Mouse (Mus musculus): Measurements from ENCODE around the gene Cfap299. TPM values are rescaled to one million over a fixed set of nuclear protein-coding genes. Genes with fewer than 3 reads are reported as not detected.

Gene Cfap299
- total RNA-seq, 2 experiments from 2014 or later = 0.70 to 1.5 TPM

DNA sequence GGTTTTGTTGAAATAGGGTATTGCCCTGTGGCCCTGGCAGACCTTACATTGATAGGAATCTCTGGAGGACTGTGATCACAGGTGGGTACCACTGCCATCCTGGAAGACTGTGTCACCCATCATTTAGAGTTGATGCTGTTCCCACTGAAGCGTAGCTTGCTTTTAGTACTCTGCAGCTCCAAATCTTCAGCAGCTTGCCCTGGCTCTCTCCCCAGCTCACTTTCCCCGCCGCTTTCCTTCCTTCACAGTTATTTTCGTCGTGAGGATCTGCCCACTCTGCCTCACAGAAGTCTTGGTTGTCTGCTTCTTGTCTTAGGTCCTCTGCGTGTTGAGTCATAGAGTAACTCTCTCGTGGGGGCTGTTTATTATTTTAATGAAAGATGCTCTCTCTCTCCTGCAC lies 40.3 kb downstream of the Cfap299 start:
- DNase-seq = no peak
- intact Hi-C loops (cut with DNase I) = no loop called here

DNA sequence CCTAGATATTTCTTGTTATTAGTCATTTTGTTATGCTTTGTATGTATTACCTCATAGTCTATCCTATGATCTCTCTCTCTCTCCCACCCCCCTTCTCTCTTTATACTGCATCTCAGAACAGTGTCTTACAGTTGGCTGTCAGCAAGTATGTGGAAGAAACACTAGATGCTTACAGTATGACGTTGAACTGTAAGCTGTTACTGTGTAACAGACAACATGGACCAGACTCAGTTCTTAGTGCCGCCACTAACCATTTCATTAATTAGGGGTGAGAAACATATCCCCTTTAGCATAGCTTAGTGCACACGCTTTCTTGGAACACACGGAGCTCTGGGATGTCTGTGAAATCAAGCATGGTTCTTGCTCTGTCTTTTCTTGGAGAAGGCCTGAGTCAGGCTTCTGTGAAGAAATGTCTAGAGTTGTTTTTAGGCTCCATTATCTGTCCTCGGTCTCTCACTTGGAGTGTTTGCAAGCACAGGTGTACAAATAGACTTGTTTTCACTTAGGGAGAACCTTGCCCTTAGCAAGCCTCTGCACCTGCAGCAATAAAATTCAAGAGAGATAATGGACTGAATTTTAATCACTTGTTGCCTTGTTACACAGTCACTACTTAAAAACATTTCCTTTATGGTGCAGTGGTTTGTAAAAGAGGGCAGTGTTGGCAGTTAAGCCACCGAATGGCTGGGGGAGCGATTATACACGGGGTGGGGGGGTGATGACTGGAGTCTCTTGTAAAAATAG lies 47.1 kb downstream of the Cfap299 start:
- DNase-seq = no peak
- intact Hi-C loops (cut with DNase I) = no loop called here

DNA sequence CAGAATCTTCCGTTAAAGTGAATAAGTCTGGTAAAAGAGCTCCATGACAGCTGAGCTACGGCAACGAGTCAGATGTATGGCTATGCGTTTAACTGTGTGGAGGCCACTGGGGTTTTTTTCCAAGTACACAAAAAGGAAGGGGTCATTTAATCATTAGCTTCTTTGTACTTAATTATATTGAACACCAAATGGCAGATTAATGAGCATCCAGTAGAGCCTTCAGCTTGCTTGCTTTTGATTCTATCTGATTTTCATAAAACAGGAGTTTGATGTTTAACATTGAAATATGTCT lies 47.6 kb downstream of the Cfap299 start:
- DNase-seq = no peak
- intact Hi-C loops (cut with DNase I) = no loop called here

- no peak for DNase-seq
- intact Hi-C loops (cut with DNase I) = no loop called here
Measured at GRCm38 (mm10) chr5:98380360-98380759, 51.3 kb downstream of the Cfap299 start.

DNA sequence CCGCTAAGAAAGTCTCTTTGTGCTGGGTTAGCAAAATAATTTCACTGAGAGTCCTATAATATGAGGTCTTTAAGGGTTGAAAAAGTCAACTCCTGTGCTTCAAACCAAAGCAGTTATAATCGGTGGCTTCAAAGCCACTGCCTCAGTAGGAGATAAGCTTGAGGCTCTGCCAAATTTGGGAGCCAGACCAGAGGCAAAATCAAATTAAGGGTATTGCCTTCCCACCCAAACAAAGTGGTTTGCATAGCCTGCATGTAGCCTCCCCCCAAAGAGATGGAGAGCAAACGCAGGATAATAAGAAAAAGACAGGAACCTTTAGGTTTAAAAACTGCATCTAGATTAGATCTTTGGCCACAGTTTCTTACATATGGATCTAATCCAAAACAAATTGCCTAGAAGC lies 58.0 kb downstream of the Cfap299 start:
- no peak for DNase-seq
- intact Hi-C loops (cut with DNase I) = no loop called here

GRCm38 (mm10) chr5:98402165-98402564 lies 73.1 kb downstream of the Cfap299 start:
- intact Hi-C loops (cut with DNase I) = no loop called here
- no peak for DNase-seq

DNA sequence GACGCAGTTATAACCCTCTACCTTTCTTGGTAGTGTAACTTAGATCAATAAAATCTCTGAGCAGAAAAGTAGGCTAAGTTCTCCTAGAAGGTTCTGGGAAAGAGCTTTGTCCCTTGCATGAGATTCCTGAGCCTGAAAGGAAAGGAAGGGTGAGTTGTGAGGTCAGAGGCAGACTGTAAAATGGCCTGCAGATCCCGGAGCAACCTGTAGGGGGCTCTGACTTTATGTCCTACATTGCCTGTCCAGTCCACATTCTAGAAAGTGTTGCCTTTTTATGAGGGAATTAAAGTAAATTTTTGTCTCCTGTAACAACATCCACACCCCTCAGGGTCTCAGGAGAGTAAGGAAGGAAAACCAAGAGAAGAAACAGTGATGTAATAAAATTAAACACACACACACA lies 81.0 kb downstream of the Cfap299 start:
- DNase-seq = peak; percentile 22
- intact Hi-C loops (cut with DNase I) = no loop called here

- no peak for DNase-seq
- intact Hi-C loops (cut with DNase I) = no loop called here
Measured at GRCm38 (mm10) chr5:98416385-98417145, 87.5 kb downstream of the Cfap299 start.

DNA sequence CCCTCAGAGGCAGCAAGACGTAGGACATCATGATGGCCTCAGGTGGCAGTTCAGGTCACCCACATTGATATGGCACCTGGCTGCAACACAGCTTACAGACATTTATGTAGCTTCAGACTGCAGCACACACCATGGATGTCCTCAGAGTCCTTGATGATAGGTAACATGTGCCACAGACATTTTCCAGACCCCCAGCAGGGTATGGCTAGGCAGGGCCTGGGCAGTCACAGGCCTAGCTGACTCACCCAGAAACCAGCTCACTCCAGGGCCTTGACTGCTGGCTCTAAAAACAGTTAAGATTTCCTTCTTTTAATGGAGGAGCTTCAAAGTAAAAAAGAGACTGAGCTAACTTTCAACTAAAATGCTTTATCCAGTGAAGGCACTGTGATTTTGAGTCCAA lies 95.9 kb downstream of the Cfap299 start:
- intact Hi-C loops (cut with DNase I) = no loop called here

DNA sequence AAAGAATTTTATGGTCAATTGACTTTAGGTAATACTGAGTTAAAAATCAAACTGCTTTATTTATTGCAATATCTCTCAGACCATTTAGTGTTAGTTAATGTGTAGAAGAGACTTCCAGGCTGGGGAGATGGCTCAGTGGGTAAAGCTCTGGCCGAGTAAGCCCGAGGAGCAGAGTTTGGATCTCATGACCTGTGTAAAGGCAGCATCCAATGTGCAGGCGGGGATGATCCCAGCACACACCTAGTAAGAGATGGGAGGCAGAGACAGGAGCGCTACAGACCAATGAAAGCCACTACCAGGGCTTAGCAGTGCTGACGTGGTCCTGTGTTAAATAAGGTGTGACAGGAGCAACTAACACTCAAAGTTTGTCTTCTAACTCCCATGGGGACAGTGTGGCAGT lies 97.0 kb downstream of the Cfap299 start:
- DNase-seq = no peak
- intact Hi-C loops (cut with DNase I) = no loop called here

More for the DNA sequence above, 95.9 kb downstream of the Cfap299 start:
- no peak for DNase-seq

GRCm38 (mm10) chr5:98430060-98430459 lies 101.0 kb downstream of the Cfap299 start:
- no peak for DNase-seq
- intact Hi-C loops (cut with DNase I) = no loop called here

DNA sequence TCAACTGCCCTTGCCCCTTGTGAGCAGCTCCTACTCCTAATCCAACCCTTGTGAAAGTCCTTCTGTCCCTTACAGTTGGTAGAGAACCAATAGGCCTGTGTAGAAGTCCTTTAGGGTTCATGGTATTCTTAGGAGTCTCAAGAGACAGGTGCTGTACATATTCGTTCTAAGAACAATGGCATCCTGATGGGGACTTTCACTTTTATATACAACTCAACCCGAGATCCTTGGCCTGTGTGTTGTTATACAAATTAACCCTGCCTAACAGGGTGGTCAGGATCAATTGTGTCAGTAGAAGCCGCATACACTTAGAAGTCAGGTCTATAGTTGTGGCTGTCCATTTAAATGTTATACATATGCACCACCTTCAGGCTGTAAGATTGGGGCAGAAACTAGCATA lies 109.6 kb downstream of the Cfap299 start:
- intact Hi-C loops (cut with DNase I) = no loop called here
- no peak for DNase-seq

GRCm38 (mm10) chr5:98446771-98447462 lies 117.8 kb downstream of the Cfap299 start:
- intact Hi-C loops (cut with DNase I) = no loop called here
- no peak for DNase-seq

- intact Hi-C loops (cut with DNase I) = no loop called here
Measured at GRCm38 (mm10) chr5:98449873-98450272, 120.8 kb downstream of the Cfap299 start.

GRCm38 (mm10) chr5:98466882-98467535 lies 137.9 kb downstream of the Cfap299 start:
- intact Hi-C loops (cut with DNase I) = no loop called here
- no peak for DNase-seq

More at GRCm38 (mm10) chr5:98449873-98450272, 120.8 kb downstream of the Cfap299 start:
- no peak for DNase-seq

- DNase-seq = no peak
Measured at GRCm38 (mm10) chr5:98470052-98470451, 140.9 kb downstream of the Cfap299 start.

GRCm38 (mm10) chr5:98476539-98476938 lies 147.4 kb downstream of the Cfap299 start:
- intact Hi-C loops (cut with DNase I) = no loop called here
- DNase-seq = no peak

More at GRCm38 (mm10) chr5:98470052-98470451, 140.9 kb downstream of the Cfap299 start:
- intact Hi-C loops (cut with DNase I) = no loop called here

DNA sequence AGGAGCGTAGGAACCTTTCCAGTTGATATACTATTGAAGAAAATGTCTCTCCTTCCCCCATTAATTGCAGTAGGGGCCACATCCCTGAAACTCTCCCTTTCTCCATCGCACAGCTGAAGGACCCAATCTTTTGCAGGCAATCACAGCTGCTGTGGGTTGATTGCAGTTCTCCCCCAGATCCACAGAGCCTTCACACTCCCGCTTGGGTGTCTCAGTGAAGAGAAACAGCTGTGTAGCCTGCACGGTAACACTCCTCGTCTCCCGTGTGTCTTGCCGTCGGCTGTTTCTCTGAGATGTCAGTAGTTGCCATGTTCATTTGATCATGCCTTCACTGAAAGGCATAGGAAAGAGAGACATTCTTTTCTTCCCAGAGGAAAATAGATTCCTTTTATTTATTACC lies 148.2 kb downstream of the Cfap299 start:
- DNase-seq = no peak
- intact Hi-C loops (cut with DNase I) = loop anchor here (1.0 kb wide), 1 partner anchor 47 kb away; no protein-coding TSS in a partner anchor

- no peak for DNase-seq
- intact Hi-C loops (cut with DNase I) = no loop called here
Measured at GRCm38 (mm10) chr5:98483507-98483906, 154.4 kb downstream of the Cfap299 start.

DNA sequence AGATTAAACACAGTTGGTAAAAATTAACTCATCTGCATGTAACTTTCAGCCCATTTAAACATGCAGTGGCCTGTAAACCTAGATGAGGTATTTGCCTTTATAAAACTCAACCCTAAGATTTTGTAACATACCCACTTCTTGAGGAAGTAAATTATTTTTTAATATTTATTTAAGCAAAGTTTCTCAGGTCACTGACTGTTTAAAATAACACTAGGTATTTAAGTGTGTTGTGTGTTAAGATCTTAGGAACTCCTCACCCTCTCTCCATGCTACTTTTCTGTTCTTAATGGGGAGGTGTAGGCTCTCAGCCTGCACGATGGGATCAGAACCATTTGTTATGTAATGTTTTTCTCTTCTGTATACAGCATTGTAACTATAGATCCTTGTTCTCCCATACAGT lies 156.1 kb downstream of the Cfap299 start:
- intact Hi-C loops (cut with DNase I) = no loop called here
- no peak for DNase-seq

DNA sequence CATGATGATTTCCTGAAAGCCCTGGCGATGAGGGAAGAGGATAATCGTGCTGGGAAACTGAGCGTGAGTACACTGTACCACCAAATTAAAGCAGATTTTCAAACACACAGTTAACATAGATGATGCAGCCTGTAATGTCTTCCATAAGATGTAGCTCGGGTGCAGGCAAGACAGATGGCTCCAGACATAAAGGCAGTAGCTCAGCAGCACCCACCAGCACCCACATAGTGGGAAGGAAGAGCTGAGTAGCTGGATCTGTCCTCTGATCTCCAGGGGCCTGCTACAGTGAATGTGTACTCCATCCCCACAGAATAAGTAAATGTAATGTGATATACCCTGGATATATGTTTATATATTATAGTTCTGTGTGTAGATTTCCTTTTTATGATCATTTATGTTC lies 169.2 kb downstream of the Cfap299 start:
- intact Hi-C loops (cut with DNase I) = no loop called here
- no peak for DNase-seq

All from left cerebral cortex, postnatal 4 days (tissue).